Mouse (Mus musculus) testis, adult 2 months (tissue): ENCODE measurements around the gene Amotl1. TPM values are rescaled to one million over a fixed set of nuclear protein-coding genes. Genes with fewer than 3 reads are reported as not detected.

Source experiments
- H3K27ac ChIP-seq: fragments of 200-500 bp; 2 replicates; pipeline ENCODE4 v1.5.1; 2012; ENCODE audit warnings: low read depth, low read length; ENCODE audit not compliant: control insufficient read depth, insufficient read depth
- H3K27me3 ChIP-seq: fragments of 200-500 bp; 2 replicates; pipeline ENCODE4 v1.6.1; 2012; ENCODE audit warnings: mild to moderate bottlenecking, low read length, moderate library complexity; ENCODE audit not compliant: control insufficient read depth, insufficient read depth
- H3K36me3 ChIP-seq: fragments of 200-500 bp; 2 replicates; pipeline ENCODE4 v1.6.1; 2012; ENCODE audit warnings: mild to moderate bottlenecking, low read length; ENCODE audit not compliant: control insufficient read depth, insufficient read depth
- H3K4me1 ChIP-seq: fragments of 200-500 bp; 2 replicates; pipeline ENCODE4 v1.6.1; 2012; ENCODE audit warnings: low read length; ENCODE audit not compliant: control insufficient read depth, insufficient read depth
- H3K4me3 ChIP-seq: fragments of 200-500 bp; 2 replicates; pipeline ENCODE4 v1.5.1; 2012; ENCODE audit warnings: low read depth, mild to moderate bottlenecking, low read length, moderate library complexity, mixed read lengths; ENCODE audit not compliant: control insufficient read depth
- CTCF ChIP-seq: fragments of 200-500 bp; IDR thresholded peaks from 2 replicates; pipeline ENCODE4 v1.5.1; 2012; ENCODE audit warnings: low read depth, mild to moderate bottlenecking, inconsistent platforms, low read length, moderate library complexity; ENCODE audit not compliant: control insufficient read depth, insufficient read depth, insufficient replicate concordance
- POLR2A ChIP-seq: fragments of 200-500 bp; IDR thresholded peaks from 2 replicates; pipeline ENCODE4 v1.6.1; 2012; ENCODE audit warnings: low read depth, mild to moderate bottlenecking, inconsistent platforms, low read length, moderate library complexity; ENCODE audit not compliant: control insufficient read depth
- polyA plus RNA-seq: library from polyadenylated mRNA; depleted of rRNA; stranded (reverse); fragments of >200 nt; gene quantifications from 2 replicates; pipeline ENCODE4 v1.2.3, GENCODE M21; 2012

Amotl1 gene
- polyA plus RNA-seq, 1 experiment, result 43.2 TPM

- TF ChIP-seq CTCF (no peak), POLR2A (no peak)
- no peaks in the 10 kb centered on the region for H3K27me3 ChIP-seq
- H3K27ac ChIP-seq, result no peak overlapping the region
- H3K36me3 ChIP-seq, result no peaks in the 10 kb centered on the region
- no peaks in the 10 kb centered on the region for H3K4me1 ChIP-seq
- no peak overlapping the region for H3K4me3 ChIP-seq
Measured at GRCm38 (mm10) chr9:14598157-14598556, 46.7 kb downstream of the Amotl1 start.

- no peaks in the 10 kb centered on the region for H3K27me3 ChIP-seq
- no peak overlapping the region for H3K4me3 ChIP-seq
- TF ChIP-seq POLR2A (no peak), CTCF (no peak)
- H3K4me1 ChIP-seq, result no peaks in the 10 kb centered on the region
- H3K36me3 ChIP-seq, result no peaks in the 10 kb centered on the region
- no peak overlapping the region for H3K27ac ChIP-seq
Measured at GRCm38 (mm10) chr9:14597429-14597828, 47.4 kb downstream of the Amotl1 start.

GRCm38 (mm10) chr9:14596858-14597257, 48.0 kb downstream of the Amotl1 start:
- Histone ChIP-seq H3K36me3 (no peaks in the 10 kb centered on the region), H3K4me1 (no peaks in the 10 kb centered on the region), H3K27me3 (no peaks in the 10 kb centered on the region), H3K4me3 (no peak overlapping the region), H3K27ac (no peak overlapping the region)
- TF ChIP-seq POLR2A (no peak), CTCF (no peak)

- Histone ChIP-seq H3K4me1 (no peaks in the 10 kb centered on the region), H3K4me3 (no peak overlapping the region), H3K36me3 (no peaks in the 10 kb centered on the region), H3K27me3 (no peaks in the 10 kb centered on the region), H3K27ac (no peak overlapping the region)
- no peak for TF ChIP-seq CTCF
Measured at GRCm38 (mm10) chr9:14596427-14596826, 48.4 kb downstream of the Amotl1 start.

- no peak overlapping the region for H3K4me3 ChIP-seq
- no peak for TF ChIP-seq POLR2A
- TF ChIP-seq CTCF, result no peak
- H3K27ac ChIP-seq, result no peak overlapping the region
- H3K27me3 ChIP-seq, result no peaks in the 10 kb centered on the region
- no peaks in the 10 kb centered on the region for H3K4me1 ChIP-seq
- no peaks in the 10 kb centered on the region for H3K36me3 ChIP-seq
Measured at GRCm38 (mm10) chr9:14595893-14596292, 49.0 kb downstream of the Amotl1 start.

GRCm38 (mm10) chr9:14593880-14594279, 51.0 kb downstream of the Amotl1 start:
- no peak for TF ChIP-seq CTCF
- no peak for TF ChIP-seq POLR2A
- no peaks in the 10 kb centered on the region for H3K36me3 ChIP-seq
- H3K4me3 ChIP-seq, result no peak overlapping the region

GRCm38 (mm10) chr9:14590666-14591065, 54.2 kb downstream of the Amotl1 start:
- no peaks in the 10 kb centered on the region; the same call in 1 of the 2 replicates for H3K4me1 ChIP-seq
- no peaks in the 10 kb centered on the region for H3K27me3 ChIP-seq
- no peak overlapping the region for H3K27ac ChIP-seq
- TF ChIP-seq CTCF, result no peak
- no peak for TF ChIP-seq POLR2A
- no peak overlapping the region for H3K4me3 ChIP-seq
- no peaks in the 10 kb centered on the region for H3K36me3 ChIP-seq

More at GRCm38 (mm10) chr9:14593880-14594279, 51.0 kb downstream of the Amotl1 start:
- H3K27me3 ChIP-seq, result no peaks in the 10 kb centered on the region
- H3K27ac ChIP-seq, result no peak overlapping the region
- H3K4me1 ChIP-seq, result no peaks in the 10 kb centered on the region; the same call in 1 of the 2 replicates

GRCm38 (mm10) chr9:14588690-14589089, 56.2 kb downstream of the Amotl1 start:
- no peak overlapping the region for H3K4me3 ChIP-seq
- H3K27ac ChIP-seq, result no peak overlapping the region
- no peak for TF ChIP-seq POLR2A
- TF ChIP-seq CTCF, result no peak
- H3K36me3 ChIP-seq, result no peaks in the 10 kb centered on the region
- H3K4me1 ChIP-seq, result no peaks in the 10 kb centered on the region; the same call in 1 of the 2 replicates
- H3K27me3 ChIP-seq, result no peaks in the 10 kb centered on the region
